Mouse (Mus musculus) ES-E14 (cell line): ENCODE results near the gene Plekhg1.

Experiments used
- HCFC1 ChIP-seq: IDR thresholded peaks from 2 replicates; pipeline ENCODE4 v1.6.1; 2012; ENCODE audit warnings: low read length, inconsistent platforms, borderline replicate concordance; ENCODE audit not compliant: insufficient read depth
- MAFK ChIP-seq: IDR thresholded peaks from 2 replicates; pipeline ENCODE4 v1.6.1; 2014; ENCODE audit warnings: mild to moderate bottlenecking, low read depth, low read length, inconsistent platforms; ENCODE audit not compliant: insufficient read depth

DNA sequence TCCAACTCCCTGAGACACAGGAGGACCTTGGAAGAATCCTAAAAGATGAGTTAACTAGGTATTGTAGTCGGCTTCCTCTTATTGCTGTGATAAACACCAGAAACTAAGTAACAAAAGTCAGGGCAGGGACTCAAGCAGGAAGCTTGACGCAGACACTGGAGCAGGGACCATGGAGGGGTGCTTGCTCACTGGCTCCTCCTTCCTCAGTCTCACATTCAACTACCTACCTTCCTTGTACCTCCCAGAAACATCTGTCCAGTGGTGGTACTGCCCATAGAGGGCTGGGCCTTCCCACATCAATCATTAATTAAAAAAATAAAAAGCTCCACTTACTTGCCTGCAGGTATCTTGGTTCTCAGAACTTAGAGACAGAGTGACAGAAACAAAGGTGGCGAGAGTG, 152.2 kb downstream of the Plekhg1 start:
- TF ChIP-seq HCFC1 (no peak), MAFK (no peak)
